Mouse (Mus musculus): ENCODE measurements at regions not wholly inside any gene's neighbourhood (a gene's known extent, or its start where the extent isn't known, plus 50 kb on each side); places are given as distances from the start of the nearest gene placed in this dataset.

- H3K27me3 ChIP-seq = no peaks in the 10 kb centered on the region
- POLR2A ChIA-PET = no interaction called here
- TF ChIP-seq CTCF (IDR thresholded peaks at IDR 0.05) = no peak
- in situ Hi-C loops (cut with MboI; ENCODE audit: low pct_unique_long_range_greater_than_20kb) = no loop called here
- CTCF ChIA-PET = interaction anchor here (1.0 kb wide), 1 partner anchor 16 kb away, joined by 4 read pairs; no protein-coding TSS in a partner anchor
- DNase-seq (ENCODE audit: low read depth, low spot score) (no peak), ATAC-seq (no peak)
These were observed 148.6 kb upstream of the Lef1 start for GRCm38 (mm10) chr3:130961704-130962103.

- ChIA-PET POLR2A (interaction anchor here (1.1 kb wide), 1 partner anchor 10 kb away, joined by 3 read pairs; no protein-coding TSS in a partner anchor), CTCF (interaction anchor here (1.5 to 3.5 kb wide), 2 partner anchors 8 to 12 kb away, joined by 3 to 16 read pairs; no protein-coding TSS in a partner anchor)
- DNase-seq (ENCODE audit: low read depth, low spot score) (no peak), ATAC-seq (no peak)
- no peak for TF ChIP-seq CTCF (IDR thresholded peaks at IDR 0.05)
- H3K27me3 ChIP-seq = no peaks in the 10 kb centered on the region
- in situ Hi-C loops (cut with MboI; ENCODE audit: low pct_unique_long_range_greater_than_20kb) = no loop called here
These were observed 154.3 kb upstream of the Lef1 start for GRCm38 (mm10) chr3:130955958-130956357.

GRCm38 (mm10) chr3:130951381-130951780 lies 158.9 kb upstream of the Lef1 start:
- POLR2A ChIA-PET = no interaction called here
- CTCF ChIA-PET = interaction anchor here (0.6 to 1.5 kb wide), 3 partner anchors 14 to 133 kb away, joined by 3 to 4 read pairs (median 3); no protein-coding TSS in a partner anchor
- ATAC-seq (peak; percentile 81), DNase-seq (ENCODE audit: low read depth, low spot score) (peak; percentile 85)
- H3K27me3 ChIP-seq = no peaks in the 10 kb centered on the region
- no peak for TF ChIP-seq CTCF (IDR thresholded peaks at IDR 0.05)
- in situ Hi-C loops (cut with MboI; ENCODE audit: low pct_unique_long_range_greater_than_20kb) = no loop called here

- in situ Hi-C loops (cut with MboI; ENCODE audit: low pct_unique_long_range_greater_than_20kb) = no loop called here
These were observed 159.4 kb upstream of the Lef1 start for GRCm38 (mm10) chr3:130950872-130951271.

GRCm38 (mm10) chr3:130947880-130948279 lies 162.4 kb upstream of the Lef1 start:
- in situ Hi-C loops (cut with MboI; ENCODE audit: low pct_unique_long_range_greater_than_20kb) = no loop called here
- TF ChIP-seq CTCF (IDR thresholded peaks at IDR 0.05) = no peak
- CTCF ChIA-PET = no interaction called here
- ATAC-seq (no peak), DNase-seq (ENCODE audit: low read depth, low spot score) (no peak)
- no peaks in the 10 kb centered on the region for H3K27me3 ChIP-seq
- POLR2A ChIA-PET = no interaction called here

More at GRCm38 (mm10) chr3:130950872-130951271, 159.4 kb upstream of the Lef1 start:
- ATAC-seq = peak; percentile 81
- POLR2A ChIA-PET = no interaction called here
- peak; percentile 83 for DNase-seq (ENCODE audit: low read depth, low spot score)
- TF ChIP-seq CTCF (IDR thresholded peaks at IDR 0.05) = no peak
- CTCF ChIA-PET = interaction anchor here (0.6 to 1.5 kb wide), 3 partner anchors 14 to 132 kb away, joined by 3 to 4 read pairs (median 3); no protein-coding TSS in a partner anchor
- no peaks in the 10 kb centered on the region for H3K27me3 ChIP-seq

- ATAC-seq = no peak
- DNase-seq (ENCODE audit: low read depth, low spot score) = no peak
- ChIA-PET CTCF (no interaction called here), POLR2A (interaction anchor here (0.6 kb wide), 1 partner anchor 18 kb away, joined by 7 read pairs; no protein-coding TSS in a partner anchor)
- no peak for TF ChIP-seq CTCF (IDR thresholded peaks at IDR 0.05)
- in situ Hi-C loops (cut with MboI; ENCODE audit: low pct_unique_long_range_greater_than_20kb) = no loop called here
- H3K27me3 ChIP-seq = no peaks in the 10 kb centered on the region
These were observed 163.0 kb upstream of the Lef1 start for GRCm38 (mm10) chr3:130947277-130947606.

GRCm38 (mm10) chr3:130946576-130947276 lies 163.5 kb upstream of the Lef1 start:
- TF ChIP-seq CTCF (IDR thresholded peaks at IDR 0.05) = no peak
- H3K27me3 ChIP-seq = no peaks in the 10 kb centered on the region
- in situ Hi-C loops (cut with MboI; ENCODE audit: low pct_unique_long_range_greater_than_20kb) = no loop called here
- ATAC-seq = no peak
- DNase-seq (ENCODE audit: low read depth, low spot score) = no peak
- ChIA-PET POLR2A (interaction anchor here (0.6 to 1.0 kb wide), 2 partner anchors 18 to 49 kb away, joined by 3 to 7 read pairs; no protein-coding TSS in a partner anchor), CTCF (no interaction called here)

- TF ChIP-seq CTCF (IDR thresholded peaks at IDR 0.05) = no peak
- in situ Hi-C loops (cut with MboI; ENCODE audit: low pct_unique_long_range_greater_than_20kb) = no loop called here
- DNase-seq (ENCODE audit: low read depth, low spot score) (no peak), ATAC-seq (no peak)
- H3K27me3 ChIP-seq = no peaks in the 10 kb centered on the region
- CTCF ChIA-PET = interaction anchor here (1.2 kb wide), 1 partner anchor 186 kb away, joined by 3 read pairs; no protein-coding TSS in a partner anchor
- POLR2A ChIA-PET = interaction anchor here (1.0 kb wide), 1 partner anchor 50 kb away, joined by 3 read pairs; no protein-coding TSS in a partner anchor
These were observed 164.3 kb upstream of the Lef1 start for GRCm38 (mm10) chr3:130945861-130946449.

- H3K27me3 ChIP-seq = no peaks in the 10 kb centered on the region
- CTCF ChIA-PET = interaction anchor here (1.2 kb wide), 1 partner anchor 187 kb away, joined by 3 read pairs; no protein-coding TSS in a partner anchor
- POLR2A ChIA-PET = interaction anchor here (1.0 kb wide), 1 partner anchor 51 kb away, joined by 3 read pairs; no protein-coding TSS in a partner anchor
- in situ Hi-C loops (cut with MboI; ENCODE audit: low pct_unique_long_range_greater_than_20kb) = no loop called here
- ATAC-seq (no peak), DNase-seq (ENCODE audit: low read depth, low spot score) (no peak)
- TF ChIP-seq CTCF (IDR thresholded peaks at IDR 0.05) = no peak
These were observed 164.9 kb upstream of the Lef1 start for GRCm38 (mm10) chr3:130945396-130945795.

GRCm38 (mm10) chr3:130944241-130944640 lies 166.0 kb upstream of the Lef1 start:
- in situ Hi-C loops (cut with MboI; ENCODE audit: low pct_unique_long_range_greater_than_20kb) = no loop called here
- DNase-seq (ENCODE audit: low read depth, low spot score) = no peak
- ATAC-seq = no peak
- CTCF ChIA-PET = interaction anchor here (0.7 to 2.6 kb wide), 4 partner anchors 15 to 31 kb away, joined by 3 to 5 read pairs (median 4); no protein-coding TSS in a partner anchor
- POLR2A ChIA-PET = no interaction called here
- H3K27me3 ChIP-seq = no peaks in the 10 kb centered on the region
- TF ChIP-seq CTCF (IDR thresholded peaks at IDR 0.05) = no peak

Data from Patski (cell line).